Mouse (Mus musculus) embryonic facial prominence, embryonic 12.5 days (tissue): ENCODE data around the gene Abca1. TPM values are rescaled to one million over a fixed set of nuclear protein-coding genes. Genes with fewer than 3 reads are reported as not detected.

Experiments
- ATAC-seq: fragments of 200-750 bp; cut with Nextera tagmentation; 2 replicates; pipeline ENCODE4 v1.8.0; 2017; ENCODE audit not compliant: insufficient number of reproducible peaks, insufficient read depth, low FRiP score, low TSS enrichment
- H3K27ac ChIP-seq: fragments of 300-500 bp; sonication (generic); 2 replicates; pipeline ENCODE4 v1.5.1; 2016; ENCODE audit warnings: mild to moderate bottlenecking
- H3K27me3 ChIP-seq: fragments of 300-500 bp; sonication (generic); 2 replicates; pipeline ENCODE4 v1.6.1; 2016; ENCODE audit warnings: mild to moderate bottlenecking, moderate library complexity
- H3K36me3 ChIP-seq: fragments of 300-500 bp; sonication (generic); 2 replicates; pipeline ENCODE4 v1.6.1; 2016; ENCODE audit warnings: mild to moderate bottlenecking
- H3K4me1 ChIP-seq: fragments of 300-500 bp; sonication (generic); 2 replicates; pipeline ENCODE4 v1.6.1; 2016
- H3K4me2 ChIP-seq: fragments of 300-500 bp; sonication (generic); replicated peaks from 2 replicates; pipeline ENCODE4 v1.6.1; 2016; ENCODE audit warnings: mild to moderate bottlenecking, moderate library complexity
- H3K4me3 ChIP-seq: fragments of 300-500 bp; sonication (generic); 2 replicates; pipeline ENCODE4 v1.5.1; 2016; ENCODE audit warnings: mild to moderate bottlenecking
- H3K9ac ChIP-seq: fragments of 300-500 bp; sonication (generic); 2 replicates; pipeline ENCODE4 v1.6.1; 2016; ENCODE audit warnings: mild to moderate bottlenecking, moderate library complexity
- H3K9me3 ChIP-seq: fragments of 300-500 bp; sonication (generic); 2 replicates; pipeline ENCODE4 v1.6.1; 2016; ENCODE audit warnings: mild to moderate bottlenecking, moderate library complexity
- WGBS: fragments of 180-500 bp; shearing (Covaris S2); methylation state at CpG from one replicate; pipeline ENCODE4 v1.1.7; 2016; 5-methylcytosine and 5-hydroxymethylcytosine counted together
- polyA plus RNA-seq: library from polyadenylated mRNA; unstranded; fragments of >200 nt; fragmentation: Nextera tagmentation; extraction: Ambion mirVana; gene quantifications from 2 replicates; pipeline ENCODE4 v1.2.1, GENCODE M21; 2016

Gene Abca1
- polyA plus RNA-seq, 1 experiment from 2014 or later: 8.4 TPM

DNA sequence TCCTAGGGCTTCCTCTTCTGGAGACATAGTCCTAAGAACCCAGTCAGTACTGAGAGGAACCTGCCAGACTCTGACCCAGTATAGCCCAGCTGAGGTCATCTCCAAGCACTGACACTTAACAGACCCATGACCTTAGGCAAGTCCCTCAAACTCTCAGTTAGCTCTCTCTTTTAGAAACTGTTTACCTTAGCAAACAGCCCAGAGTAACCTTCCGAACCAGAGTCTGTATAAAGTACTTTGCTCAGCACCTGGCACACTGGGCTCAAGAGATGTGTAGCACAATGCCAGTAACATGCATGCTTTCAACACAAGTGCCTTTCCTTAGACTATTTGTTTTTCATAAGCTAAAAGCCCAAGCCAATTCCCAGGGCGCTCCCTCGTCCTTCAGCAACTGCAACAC lies 79.4 kb downstream of the Abca1 start:
- Histone ChIP-seq H3K4me2 (no peak overlapping the region), H3K27me3 (no peaks in the 10 kb centered on the region), H3K4me3 (no peak overlapping the region), H3K36me3 (peaks cover 47% of the 10 kb centered on the region), H3K9me3 (no peaks in the 10 kb centered on the region), H3K9ac (no peak overlapping the region), H3K27ac (no peak overlapping the region), H3K4me1 (no peaks in the 10 kb centered on the region)
- 87% methylated on average over 3 of the region's 3 CpGs for WGBS
- ATAC-seq: no peak

DNA sequence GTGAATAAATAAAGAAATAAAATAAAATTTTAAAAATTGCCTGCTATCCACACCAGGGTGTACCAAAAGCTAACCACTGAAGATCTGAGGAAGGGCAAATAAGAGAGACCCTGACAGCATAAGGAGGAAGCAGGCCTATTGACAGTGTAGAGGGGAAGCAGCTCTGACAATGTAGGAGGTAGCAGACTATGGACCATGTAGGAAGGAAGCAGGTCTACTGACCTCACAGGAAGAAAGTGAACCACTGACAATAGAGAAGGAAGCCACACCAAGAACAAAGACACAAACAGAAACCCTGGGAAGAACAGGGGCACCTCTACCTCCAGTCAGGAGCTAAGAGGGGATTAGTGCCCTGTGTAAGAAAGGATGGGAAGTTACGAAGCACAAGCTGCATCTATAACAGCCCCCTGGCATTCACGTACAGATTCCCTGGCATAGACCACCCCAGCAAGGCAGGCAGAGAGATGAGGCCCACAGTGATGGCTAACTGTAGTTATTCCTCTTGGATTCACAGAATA lies 80.8 kb downstream of the Abca1 start:
- no peak for ATAC-seq
- Histone ChIP-seq H3K27ac (no peak overlapping the region), H3K4me3 (no peak overlapping the region), H3K9ac (no peak overlapping the region), H3K27me3 (no peaks in the 10 kb centered on the region), H3K9me3 (no peaks in the 10 kb centered on the region), H3K36me3 (peaks cover 51% of the 10 kb centered on the region), H3K4me2 (no peak overlapping the region), H3K4me1 (no peaks in the 10 kb centered on the region)
- 70% methylated on average over 2 of the region's 2 CpGs for WGBS

DNA sequence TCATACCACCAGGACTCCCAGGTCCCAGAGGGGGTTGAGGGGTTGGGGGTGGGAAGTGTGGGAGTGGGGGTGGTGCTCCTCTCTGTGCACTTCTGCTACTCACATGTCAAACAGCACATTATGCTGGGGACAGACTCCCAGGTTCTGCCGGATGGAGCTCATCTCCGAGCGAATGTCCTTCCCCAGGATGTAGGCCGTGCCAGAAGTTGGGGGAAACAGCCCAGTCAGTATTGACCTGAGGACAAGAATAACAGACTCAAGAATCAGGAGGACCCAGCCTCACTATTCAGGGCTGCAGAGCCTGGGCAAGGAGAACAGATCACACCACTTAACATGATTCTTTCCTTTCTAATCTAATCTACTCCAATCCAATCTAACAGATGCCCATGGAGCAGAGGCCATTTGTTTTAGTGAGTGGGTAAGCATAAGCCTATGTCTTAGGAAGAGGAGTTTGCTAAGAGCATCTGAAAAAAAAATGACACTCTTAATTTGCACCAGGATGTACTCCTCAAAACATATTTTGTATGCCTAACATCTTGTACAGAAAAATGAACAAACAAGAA lies 82.8 kb downstream of the Abca1 start:
- Histone ChIP-seq H3K4me1 (no peaks in the 10 kb centered on the region), H3K4me3 (no peak overlapping the region), H3K36me3 (peaks cover 47% of the 10 kb centered on the region), H3K9me3 (no peaks in the 10 kb centered on the region), H3K27me3 (no peaks in the 10 kb centered on the region), H3K4me2 (no peak overlapping the region), H3K9ac (no peak overlapping the region), H3K27ac (no peak overlapping the region)
- 87% methylated on average over 4 of the region's 4 CpGs for WGBS
- no peak for ATAC-seq

DNA sequence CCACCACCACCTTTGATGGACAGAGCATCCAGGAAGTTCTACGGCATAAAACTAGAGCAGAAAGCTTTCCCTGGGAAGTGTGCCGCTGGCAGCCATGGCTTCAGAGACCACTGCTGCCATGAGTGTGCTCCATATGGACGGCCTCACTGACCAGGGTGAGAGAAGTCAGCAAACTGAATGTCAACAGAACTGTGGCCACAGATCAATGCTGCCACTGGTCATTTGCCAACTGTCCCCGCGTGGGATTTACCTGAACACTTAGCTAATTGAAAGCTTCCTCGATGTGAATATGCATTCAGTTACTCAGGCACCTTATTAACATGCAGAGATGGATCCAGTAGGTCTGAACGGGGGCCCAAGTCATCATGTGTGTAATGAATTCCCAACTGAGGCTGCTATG lies 86.7 kb downstream of the Abca1 start:
- no peaks in the 10 kb centered on the region for H3K27me3 ChIP-seq
- no peak overlapping the region for H3K4me3 ChIP-seq
- H3K9me3 ChIP-seq: no peaks in the 10 kb centered on the region
- no peaks in the 10 kb centered on the region for H3K4me1 ChIP-seq
- no peak for ATAC-seq
- H3K27ac ChIP-seq: no peak overlapping the region
- H3K4me2 ChIP-seq: no peak overlapping the region
- H3K36me3 ChIP-seq: peaks cover 54% of the 10 kb centered on the region
- H3K9ac ChIP-seq: no peak overlapping the region
- 90% methylated on average over 7 of the region's 7 CpGs for WGBS

DNA sequence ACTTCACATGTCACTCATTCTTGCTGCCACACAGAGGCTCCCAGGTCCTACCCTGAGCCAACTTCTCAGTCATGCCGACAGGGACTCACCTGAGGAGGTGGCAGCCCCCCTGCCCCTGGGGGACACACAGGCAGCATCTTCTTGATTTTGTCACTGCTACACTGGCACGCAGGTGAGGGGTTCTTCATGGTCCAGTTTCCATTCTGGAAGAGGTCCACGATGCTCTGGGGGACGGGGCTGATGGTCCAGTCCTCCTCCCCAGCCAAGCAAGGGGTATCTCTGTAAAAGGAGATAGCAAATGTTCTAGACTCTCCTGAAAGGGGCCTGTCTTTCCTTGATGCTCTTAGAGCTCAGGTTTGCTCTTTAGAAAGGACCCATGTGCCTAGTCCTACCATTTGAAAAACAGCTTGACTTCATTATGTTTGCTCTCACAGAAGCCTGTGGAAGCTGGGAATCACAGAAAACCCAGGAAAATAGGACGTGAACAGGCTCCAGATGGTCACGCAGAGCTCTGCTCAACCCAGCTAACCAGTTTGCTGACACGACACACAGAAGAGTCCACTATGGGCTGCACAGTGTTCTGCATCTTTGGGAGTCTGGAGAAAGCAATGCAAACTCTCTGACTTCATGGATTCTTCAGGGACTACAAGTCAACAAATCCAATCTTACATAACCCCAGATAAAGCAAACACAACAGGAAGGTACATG lies 97.2 kb downstream of the Abca1 start:
- H3K4me1 ChIP-seq: no peaks in the 10 kb centered on the region
- H3K36me3 ChIP-seq: peaks cover 35% of the 10 kb centered on the region
- WGBS: 79% methylated on average over 7 of the region's 7 CpGs
- H3K4me2 ChIP-seq: no peak overlapping the region
- H3K27me3 ChIP-seq: no peaks in the 10 kb centered on the region
- no peaks in the 10 kb centered on the region for H3K9me3 ChIP-seq
- H3K27ac ChIP-seq: no peak overlapping the region
- ATAC-seq: no peak
- H3K4me3 ChIP-seq: no peak overlapping the region
- no peak overlapping the region for H3K9ac ChIP-seq

DNA sequence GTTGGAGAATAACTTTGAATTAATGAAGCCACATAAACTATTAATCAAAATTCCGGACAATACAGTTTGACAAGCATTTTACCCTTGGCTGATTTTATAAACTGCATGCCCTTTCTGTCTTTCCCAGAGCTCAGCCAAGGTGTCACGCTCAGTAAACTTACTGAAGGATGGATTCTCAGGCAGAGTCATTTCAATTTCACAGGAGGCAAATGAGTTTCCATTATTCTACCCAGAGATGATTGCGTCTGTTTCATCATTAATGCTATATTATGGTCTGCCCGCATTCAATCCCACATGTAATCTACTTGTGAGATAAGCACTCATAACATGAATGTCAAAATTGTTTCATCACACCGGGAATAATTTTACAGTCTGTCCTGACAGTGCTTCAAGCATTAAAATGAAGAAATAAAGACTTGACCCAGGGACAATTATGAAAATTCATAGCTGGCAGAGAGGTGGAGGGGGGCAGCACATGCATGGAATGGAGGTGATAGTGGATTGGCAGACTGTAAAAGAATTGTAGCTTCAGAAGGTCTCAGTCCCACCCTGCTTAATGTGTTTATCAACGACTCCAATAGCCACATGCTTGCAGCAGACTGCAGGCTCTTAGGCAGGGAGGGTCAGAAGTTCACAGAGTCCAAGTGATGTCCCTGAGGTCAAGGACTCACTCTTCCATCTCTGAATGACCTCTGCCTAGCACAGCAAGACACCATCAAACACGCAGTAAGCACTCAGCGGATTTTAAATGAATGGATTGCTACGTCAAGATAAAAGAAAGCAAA lies 113.3 kb downstream of the Abca1 start:
- 82% methylated on average over 9 of the region's 9 CpGs for WGBS
- no peak for ATAC-seq
- Histone ChIP-seq H3K4me1 (no peaks in the 10 kb centered on the region), H3K27me3 (no peaks in the 10 kb centered on the region), H3K4me3 (no peak overlapping the region), H3K36me3 (peaks cover 37% of the 10 kb centered on the region), H3K9ac (no peak overlapping the region), H3K9me3 (no peaks in the 10 kb centered on the region), H3K27ac (no peak overlapping the region), H3K4me2 (no peak overlapping the region)

DNA sequence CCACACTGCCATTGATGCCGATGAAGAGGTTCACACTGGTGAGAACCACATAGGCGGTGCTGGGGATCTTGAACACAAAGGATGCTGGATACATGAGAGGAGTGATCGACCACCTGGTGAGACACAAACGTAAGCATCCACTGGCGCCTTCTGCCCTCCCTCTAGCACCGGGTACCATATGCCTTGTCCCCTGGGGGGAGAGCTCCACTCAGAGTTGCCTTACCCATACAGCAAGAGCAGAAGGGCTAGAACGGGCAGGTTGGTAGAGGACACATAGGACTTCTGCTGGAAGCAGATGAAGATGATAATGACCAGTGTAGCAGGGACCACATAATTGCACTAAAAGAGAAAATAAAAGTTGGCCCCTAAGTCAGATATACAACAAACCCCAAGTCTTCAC lies 113.9 kb downstream of the Abca1 start:
- H3K9me3 ChIP-seq: no peaks in the 10 kb centered on the region
- H3K36me3 ChIP-seq: peaks cover 41% of the 10 kb centered on the region
- WGBS: 83% methylated on average over 7 of the region's 7 CpGs

DNA sequence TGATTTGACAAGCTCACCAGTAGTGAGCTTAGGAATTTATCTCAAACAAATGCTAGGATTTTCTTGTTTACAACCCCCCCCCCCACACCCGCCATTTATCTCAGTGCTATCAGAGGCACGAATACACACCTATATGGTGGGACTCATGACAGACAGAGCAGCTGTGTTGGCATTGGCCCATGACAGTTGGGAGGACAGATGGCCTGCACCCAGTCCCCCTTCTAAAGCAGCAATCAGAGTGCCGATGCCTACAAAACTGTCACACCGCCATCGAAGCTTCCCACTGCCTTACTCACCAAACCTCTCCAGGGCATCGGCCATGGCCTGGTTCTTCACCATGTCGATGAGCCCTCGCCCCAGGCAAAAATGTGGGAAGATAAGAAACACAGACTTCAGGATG lies 115.9 kb downstream of the Abca1 start:
- no peaks in the 10 kb centered on the region for H3K27me3 ChIP-seq
- no peaks in the 10 kb centered on the region for H3K9me3 ChIP-seq
- H3K27ac ChIP-seq: no peak overlapping the region
- H3K9ac ChIP-seq: no peak overlapping the region
- H3K4me2 ChIP-seq: no peak overlapping the region
- ATAC-seq: no peak
- no peak overlapping the region for H3K4me3 ChIP-seq
- H3K36me3 ChIP-seq: peaks cover 41% of the 10 kb centered on the region
- H3K4me1 ChIP-seq: no peaks in the 10 kb centered on the region
- WGBS: 91% methylated on average over 8 of the region's 8 CpGs

More for the DNA sequence above, 113.9 kb downstream of the Abca1 start:
- H3K9ac ChIP-seq: no peak overlapping the region
- H3K27me3 ChIP-seq: no peaks in the 10 kb centered on the region
- no peak overlapping the region for H3K27ac ChIP-seq
- no peak overlapping the region for H3K4me3 ChIP-seq
- no peaks in the 10 kb centered on the region for H3K4me1 ChIP-seq
- ATAC-seq: no peak
- H3K4me2 ChIP-seq: no peak overlapping the region

DNA sequence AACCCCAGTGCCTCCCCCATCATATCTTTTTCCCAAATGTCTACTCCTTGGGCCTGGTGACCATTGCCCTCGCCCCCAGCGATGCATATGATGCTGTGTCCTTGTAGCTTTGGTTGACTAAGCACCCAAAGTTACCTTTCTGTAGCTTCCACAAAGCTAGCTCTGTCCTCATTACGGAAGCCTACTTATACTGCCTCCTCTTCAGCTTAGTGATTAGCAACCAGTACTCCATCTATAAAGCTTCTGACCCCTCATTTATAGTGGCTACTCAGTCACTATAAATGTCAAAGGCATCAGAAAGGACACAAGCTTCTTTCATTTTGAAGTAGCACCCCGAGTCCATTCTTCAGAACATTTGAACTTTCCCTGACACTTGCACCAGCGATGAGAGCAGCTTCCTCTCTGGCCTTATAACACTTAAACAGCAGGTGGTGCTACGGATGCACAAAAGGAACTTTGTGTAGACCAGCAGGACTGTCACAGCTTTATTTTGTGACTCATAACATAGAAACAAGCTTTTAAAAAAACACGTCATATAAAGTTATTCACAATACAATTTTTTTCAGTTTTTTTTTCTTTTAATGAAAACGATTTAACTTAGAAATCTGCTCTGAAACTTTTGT lies 129.3 kb downstream of the Abca1 start:
- no peak for ATAC-seq
- WGBS: 54% methylated on average over 8 of the region's 8 CpGs

DNA sequence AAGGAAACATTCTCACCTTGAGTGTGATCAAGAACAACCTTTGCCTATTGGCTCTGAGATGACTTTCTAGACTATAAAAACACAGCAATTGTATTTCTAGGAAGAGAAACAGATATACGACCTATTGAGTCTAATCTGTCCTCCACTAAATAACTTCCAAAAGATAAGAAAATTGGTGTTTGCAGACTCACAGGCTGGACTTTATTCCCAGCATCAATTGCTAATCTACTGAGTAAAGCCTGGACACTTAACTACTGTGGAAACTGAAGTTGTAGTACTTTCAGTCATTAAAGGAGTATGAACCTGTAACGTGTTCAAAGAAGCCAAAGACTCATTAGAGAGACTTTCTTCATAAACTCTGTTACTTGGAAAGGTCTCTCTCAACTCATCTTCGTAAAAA lies 131.9 kb downstream of the Abca1 start:
- H3K9me3 ChIP-seq: no peaks in the 10 kb centered on the region
- WGBS: 85% methylated on average over 3 of the region's 3 CpGs

More for the DNA sequence above, 129.3 kb downstream of the Abca1 start:
- Histone ChIP-seq H3K36me3 (peaks cover 8% of the 10 kb centered on the region; the same call in 1 of the 2 replicates), H3K27ac (no peak overlapping the region), H3K27me3 (no peaks in the 10 kb centered on the region), H3K9ac (no peak overlapping the region), H3K9me3 (no peaks in the 10 kb centered on the region), H3K4me3 (no peak overlapping the region), H3K4me1 (no peaks in the 10 kb centered on the region), H3K4me2 (no peak overlapping the region)

DNA sequence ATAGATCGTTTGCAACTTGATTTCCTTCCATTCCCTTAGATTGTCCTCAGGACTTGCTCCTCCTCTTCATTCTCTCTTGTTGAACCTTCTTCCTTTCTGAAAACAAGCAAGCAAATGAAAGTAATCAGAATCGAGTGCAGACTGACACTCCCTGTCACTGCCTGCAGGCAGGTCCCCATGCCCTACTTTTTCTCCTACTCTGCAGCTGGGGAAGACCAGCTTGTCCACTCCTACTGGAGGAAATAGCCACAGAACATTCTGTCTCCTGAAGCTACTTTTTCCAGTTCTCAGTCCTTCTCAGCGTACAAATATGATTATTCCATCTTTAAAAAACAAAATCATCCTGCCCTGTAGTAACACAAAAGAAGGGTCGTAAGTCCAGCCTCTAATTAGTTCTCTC lies 135.3 kb downstream of the Abca1 start:
- Histone ChIP-seq H3K27ac (no peak overlapping the region), H3K9me3 (no peaks in the 10 kb centered on the region), H3K27me3 (no peaks in the 10 kb centered on the region), H3K36me3 (peaks cover 32% of the 10 kb centered on the region), H3K9ac (no peak overlapping the region), H3K4me3 (no peak overlapping the region), H3K4me1 (no peaks in the 10 kb centered on the region), H3K4me2 (no peak overlapping the region)
- 87% methylated on average over 4 of the region's 4 CpGs for WGBS
- no peak for ATAC-seq

More for the DNA sequence above, 131.9 kb downstream of the Abca1 start:
- H3K9ac ChIP-seq: no peak overlapping the region
- no peak overlapping the region for H3K4me2 ChIP-seq
- no peaks in the 10 kb centered on the region for H3K4me1 ChIP-seq
- H3K36me3 ChIP-seq: peaks cover 11% of the 10 kb centered on the region
- ATAC-seq: no peak
- H3K27ac ChIP-seq: no peak overlapping the region
- no peak overlapping the region for H3K4me3 ChIP-seq
- no peaks in the 10 kb centered on the region for H3K27me3 ChIP-seq
